Mouse (Mus musculus) heart, postnatal 4 days (tissue): ENCODE data around the gene Ociad1. TPM values are rescaled to one million over a fixed set of nuclear protein-coding genes. Genes with fewer than 3 reads are reported as not detected.
A peak's percentile ranks its signal among the peaks of the same experiment; 100 is the strongest.

Experiments used
- DNase-seq: peaks from one replicate; pipeline ENCODE4 v3.0.0; 2021
- total RNA-seq, 2 experiments: library from RNA; stranded (reverse); gene quantifications; 2 replicates each; pipeline ENCODE4 v1.2.3; 2021

Gene Ociad1
- 100 to 1,000 TPM; 261 to 264 TPM for total RNA-seq

DNA sequence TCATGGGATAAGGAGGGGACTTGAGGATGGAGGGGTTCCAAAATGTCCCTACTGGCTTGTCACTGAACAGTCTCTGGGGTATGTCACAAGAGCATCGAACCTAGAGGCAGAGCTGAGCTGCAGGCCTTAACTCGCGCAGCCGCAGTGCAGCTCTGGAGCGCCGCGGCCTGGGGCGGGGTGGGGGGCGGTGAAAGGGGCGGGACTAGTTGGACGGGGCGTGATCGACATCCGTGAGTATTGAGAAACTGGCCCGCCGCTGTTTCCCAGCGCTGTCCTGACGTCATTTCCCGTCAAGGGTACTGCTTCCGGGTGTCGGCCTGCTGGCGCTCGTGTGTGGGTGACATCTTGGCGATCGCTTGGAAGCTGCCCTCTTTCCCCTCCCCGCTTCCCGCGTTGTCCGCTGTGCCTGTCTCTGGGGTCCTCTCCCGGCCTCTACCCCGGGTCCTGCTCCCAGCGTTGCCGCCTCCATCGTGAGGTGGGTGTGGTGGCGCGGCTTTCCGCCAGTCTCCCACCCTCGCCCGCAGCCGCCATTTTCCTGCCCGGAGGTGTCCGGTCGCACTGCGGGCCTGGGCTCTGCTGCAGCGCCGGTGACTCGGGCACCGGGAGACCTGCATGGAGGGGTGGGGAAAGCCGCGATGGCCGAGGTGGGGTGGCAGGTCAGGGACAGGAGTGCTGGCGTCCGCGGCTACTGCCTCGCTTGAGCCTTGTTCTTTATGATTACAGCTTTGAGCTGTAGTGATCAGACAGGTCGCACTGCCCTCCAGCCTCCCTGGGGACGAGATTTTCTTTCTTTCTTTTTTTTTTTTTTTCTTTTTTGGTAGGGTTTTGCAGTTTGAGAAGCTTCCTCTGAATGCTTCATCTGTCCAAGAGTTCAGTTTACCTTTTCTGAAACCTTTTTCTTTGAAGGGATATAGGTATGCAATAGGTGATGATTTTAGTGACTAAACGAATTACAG is at the start of gene Ociad1:
Gene Ociad1 (plus strand): TSS at position 283 of the 956 bp plus-strand sequence.
- DNase-seq: peak; percentile 96

DNA sequence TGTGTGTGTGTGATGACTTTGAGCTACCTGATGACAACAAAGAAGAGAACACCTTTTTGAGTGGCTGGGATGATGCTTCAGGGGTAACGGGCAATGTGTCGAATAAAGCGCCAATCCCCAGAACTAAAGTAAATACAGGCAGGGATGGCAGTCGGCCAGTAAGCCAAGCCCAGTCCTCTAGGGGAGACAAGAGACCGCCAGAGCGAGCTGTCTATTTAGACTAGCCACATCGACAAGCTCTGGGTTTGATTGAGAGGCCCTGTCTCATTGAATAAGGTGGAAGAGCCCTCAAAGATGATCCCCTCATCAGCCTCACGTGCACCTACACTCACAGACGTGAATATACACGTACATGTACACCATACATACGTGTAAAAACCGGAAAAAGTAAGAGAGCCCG is 48.2 kb upstream of the Ociad1 start:
- DNase-seq: peak; percentile 70

DNA sequence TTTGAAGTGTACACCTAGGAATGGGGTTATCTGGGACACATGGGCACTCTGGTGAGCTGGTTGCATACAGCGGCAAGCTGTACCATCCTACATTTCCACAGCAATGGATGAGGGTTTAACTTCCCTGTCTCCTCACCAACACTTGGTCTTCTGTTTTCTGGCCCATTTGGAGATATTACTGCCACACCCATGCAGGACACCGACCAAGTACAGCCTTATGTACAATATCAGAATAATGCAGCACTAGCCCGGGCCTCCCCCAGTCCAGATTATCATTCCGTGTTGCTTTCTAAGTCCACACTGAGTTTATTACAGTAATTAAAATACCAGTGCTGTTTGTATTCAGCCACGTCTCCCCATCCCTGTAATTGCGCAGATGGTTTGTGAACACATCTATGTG is 46.2 kb upstream of the Ociad1 start:
- DNase-seq: no peak

DNA sequence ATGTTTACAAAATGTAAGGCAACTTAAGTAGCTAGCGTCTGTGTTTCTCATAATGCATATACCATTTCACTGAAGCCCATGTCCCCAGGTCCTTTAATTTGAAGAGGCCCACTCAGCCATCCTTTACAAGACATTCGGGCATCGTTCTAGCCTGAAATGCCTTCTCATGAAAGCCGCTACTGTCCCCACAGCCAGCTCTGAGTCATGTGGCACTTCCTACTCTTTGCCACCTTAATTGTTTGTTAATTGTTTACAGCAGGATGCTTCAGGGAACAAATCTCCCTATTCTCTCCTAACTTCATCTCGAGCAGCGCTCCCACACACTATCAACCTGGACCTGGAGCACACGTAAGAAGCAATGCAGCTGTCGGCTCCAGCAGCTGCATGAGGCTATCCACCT is 44.4 kb upstream of the Ociad1 start:
- no peak for DNase-seq

DNA sequence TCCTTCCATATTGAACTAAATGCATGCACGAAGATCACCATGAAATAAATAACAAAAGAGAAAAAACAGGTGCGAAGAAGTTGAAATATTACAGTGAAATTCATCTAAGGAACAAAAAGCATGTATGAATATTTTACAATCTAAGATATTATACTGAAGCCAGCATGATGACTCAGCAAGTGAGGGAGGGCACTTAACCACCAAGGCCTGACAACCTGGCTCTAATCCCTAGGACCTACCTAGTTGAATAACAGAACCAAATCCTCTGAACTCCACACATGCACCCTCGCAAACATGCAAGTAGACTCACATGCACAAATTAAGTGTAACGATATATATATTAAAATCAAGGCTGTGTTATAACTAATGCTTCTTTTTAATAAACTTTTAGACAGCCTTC is 43.2 kb upstream of the Ociad1 start:
- no peak for DNase-seq

DNA sequence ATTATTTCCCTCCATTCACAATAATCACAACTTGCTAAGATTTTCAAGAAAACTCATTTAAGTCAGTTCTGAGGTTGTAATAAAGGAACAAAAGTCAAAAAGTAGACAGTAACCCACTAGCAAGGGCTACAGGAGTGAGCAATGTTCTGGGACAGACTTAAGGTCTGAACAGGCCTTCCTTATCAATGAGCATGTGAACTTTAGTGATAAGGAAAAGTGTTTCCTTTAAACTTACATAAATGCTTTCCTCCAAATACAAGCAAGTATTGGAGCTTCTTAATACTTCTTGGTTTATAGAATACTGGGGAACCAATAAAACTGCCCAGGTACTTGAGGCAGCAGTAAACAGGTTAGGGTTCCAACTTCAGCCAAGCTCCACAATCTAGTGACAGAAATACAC is 39.8 kb upstream of the Ociad1 start:
- DNase-seq: no peak

DNA sequence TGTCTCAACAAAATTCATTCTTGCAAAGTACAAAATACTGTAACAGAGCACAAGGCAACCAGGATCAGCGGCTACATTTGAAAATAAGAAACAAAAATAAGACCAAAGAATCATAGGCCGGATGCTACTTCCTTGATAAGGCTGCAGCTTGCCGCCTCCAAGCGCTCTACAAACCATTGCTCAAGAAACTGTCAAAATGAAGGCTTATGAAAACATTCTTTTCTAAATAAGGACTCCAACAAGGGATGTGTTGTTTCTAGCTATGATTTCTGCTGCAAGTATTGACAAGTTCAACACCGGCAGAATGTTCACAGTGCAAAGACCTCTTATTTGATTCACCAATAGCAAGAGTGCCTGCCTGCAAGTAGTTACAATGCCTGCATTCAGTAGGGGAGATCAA is 37.9 kb upstream of the Ociad1 start:
- DNase-seq: no peak

DNA sequence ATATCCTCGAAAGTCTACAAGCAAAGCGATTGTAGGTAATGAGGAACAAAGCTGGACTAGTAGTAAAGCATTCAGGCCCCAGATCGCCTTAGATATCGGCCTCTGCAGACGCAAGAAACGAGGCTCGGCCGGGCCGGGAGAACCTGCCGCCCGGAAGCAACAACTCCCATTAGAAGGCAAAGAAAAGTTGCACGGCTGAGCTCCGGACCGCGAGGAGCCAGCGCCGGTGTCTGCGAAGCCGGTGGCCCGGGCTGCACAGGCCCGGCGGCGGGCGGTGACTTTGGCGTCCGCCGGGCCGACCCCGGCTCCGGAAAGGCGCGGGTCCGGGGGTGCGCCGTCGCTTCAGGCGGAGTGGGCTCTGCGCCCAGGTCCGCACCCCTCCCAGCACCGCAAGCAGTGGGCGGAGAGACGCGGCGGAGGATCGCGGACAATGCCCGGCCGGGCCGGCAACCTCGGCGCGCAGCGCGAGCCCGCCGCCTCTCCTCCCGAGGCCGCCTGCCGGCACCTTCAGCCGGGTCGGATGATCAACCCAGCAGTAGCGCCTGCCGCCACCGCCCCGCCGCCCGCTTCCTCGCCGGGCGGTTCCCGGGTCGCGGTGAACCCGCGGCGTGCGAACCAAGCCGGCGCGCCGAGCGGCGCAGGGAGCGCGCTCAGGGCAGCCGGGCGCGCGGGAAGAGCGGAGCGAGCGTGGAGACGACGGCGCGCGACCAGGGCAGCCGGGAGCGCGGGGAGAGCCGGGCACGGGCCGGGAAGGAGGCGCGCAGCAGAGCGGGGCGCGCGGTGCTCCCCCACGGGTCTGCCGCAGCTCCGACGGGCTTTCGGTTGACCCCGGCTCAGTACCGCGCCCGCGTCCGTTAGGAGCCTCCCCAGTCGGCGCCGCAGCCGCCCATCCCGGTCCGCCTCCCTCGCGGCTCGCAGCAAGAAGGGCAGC is 37.0 kb upstream of the Ociad1 start:
- DNase-seq: peak; percentile 70

DNA sequence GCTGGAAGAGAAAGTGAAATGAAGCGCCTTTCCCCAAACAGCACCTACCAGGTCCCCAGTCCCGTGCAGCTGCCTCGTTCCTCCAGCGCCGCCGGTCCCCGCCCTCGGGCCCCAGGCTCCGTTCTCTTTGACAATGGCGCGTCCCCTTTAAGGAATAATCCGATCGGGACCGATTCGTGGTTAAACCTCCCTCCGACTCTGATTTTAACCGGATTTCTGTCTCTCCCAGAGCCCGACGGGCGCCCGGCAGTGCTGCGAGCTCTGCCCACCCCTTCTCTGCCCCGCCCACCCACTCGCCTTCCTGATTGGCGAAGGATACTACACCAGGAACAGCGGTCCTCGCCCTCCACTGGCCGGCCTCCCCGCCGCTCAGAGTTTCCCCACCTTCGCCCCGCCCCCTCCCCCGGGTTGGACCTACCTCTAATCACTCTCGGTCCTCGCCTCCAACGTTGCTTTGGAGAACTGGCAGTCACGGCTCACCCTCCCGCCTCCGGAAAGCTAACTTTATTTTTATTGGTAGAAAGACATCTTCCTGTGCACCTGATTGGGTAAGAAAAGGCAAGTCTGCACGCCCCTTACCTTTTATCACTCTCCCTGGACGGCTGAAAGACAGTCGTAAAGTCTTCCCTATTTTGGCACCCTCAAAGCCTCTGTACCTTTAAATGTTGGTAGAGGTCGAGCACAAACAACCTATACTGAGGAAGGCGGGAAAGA is 36.1 kb upstream of the Ociad1 start, which contains the start of gene Fryl:
Gene Fryl (minus strand): TSS at position 268 of the 714 bp plus-strand sequence.
- DNase-seq: peak; percentile 96

DNA sequence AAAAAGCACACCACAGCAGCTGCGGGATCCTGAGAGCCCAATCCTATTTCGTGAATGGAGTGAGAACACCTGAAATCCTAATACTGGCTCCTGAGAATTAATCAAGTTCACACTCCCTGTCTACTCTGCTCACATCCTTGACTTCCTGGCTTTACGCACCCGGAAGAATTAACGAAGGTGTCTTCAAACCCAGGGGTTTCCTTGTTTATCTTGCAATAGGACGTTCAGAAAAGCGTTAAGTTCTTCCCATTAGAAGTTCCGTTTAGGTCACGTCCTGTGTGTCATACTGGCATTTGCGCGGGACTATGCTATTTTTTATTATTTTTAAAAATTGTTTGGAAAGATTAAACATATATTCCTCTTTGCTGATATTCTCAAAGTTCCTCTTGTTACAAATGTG is 35.5 kb upstream of the Ociad1 start:
- DNase-seq: no peak

DNA sequence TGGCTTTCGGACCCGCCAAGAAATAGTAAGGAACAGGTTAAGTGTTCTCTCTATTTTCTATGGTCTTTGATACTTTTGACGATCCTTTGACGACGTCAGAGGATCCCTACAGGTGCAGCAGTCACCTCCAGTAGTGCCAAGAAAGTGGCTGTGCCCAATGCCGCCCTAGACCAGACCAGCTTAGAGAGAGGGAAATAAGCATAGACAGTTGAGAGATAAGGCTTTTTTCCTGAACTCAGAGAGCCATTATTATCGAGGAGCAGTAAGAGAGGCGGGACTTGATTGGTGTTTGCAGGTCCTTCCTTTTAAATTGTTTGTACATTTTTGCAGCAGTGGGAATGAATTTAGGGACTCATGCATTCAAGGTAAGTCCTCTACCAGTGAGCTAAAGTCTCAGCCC is 34.9 kb upstream of the Ociad1 start:
- DNase-seq: no peak

DNA sequence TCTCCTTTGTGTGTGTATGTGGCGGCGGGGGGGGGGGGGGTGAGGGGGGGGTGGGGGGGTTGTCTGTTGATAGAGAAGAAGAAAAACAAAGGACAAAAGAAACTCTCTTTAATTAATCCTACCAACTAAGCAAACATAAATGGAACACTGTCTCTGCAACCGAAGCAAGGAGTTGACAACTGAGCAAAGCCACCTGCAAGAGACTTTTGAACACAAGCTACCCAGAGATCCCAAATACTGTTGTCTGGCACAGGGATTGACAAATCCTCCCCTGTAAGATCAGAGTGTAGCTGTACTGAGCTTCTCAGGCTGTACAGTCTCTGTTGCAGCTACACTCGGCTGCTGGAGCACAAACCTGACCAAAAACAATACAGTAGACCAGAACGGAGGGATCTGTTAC is 28.5 kb upstream of the Ociad1 start:
- DNase-seq: no peak

DNA sequence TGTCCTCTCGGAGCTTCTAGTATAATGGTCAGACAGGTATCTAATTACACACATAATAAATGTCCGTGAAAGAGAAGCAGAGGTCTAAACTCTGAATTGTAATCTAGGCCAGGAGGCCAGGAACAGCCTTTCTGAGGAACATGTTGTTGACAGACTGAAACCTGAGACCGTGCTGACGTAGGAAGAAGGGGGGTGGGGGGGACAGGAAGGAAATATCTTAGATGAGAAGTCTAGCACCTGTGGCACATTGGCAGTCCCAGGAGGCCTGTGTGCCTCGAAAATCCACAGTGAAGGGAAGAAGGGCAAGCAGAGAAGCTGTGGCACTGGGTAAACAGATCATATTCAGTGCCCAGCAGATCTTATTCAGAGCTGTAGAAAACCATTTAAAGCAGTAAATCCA is 27.1 kb upstream of the Ociad1 start:
- DNase-seq: no peak

DNA sequence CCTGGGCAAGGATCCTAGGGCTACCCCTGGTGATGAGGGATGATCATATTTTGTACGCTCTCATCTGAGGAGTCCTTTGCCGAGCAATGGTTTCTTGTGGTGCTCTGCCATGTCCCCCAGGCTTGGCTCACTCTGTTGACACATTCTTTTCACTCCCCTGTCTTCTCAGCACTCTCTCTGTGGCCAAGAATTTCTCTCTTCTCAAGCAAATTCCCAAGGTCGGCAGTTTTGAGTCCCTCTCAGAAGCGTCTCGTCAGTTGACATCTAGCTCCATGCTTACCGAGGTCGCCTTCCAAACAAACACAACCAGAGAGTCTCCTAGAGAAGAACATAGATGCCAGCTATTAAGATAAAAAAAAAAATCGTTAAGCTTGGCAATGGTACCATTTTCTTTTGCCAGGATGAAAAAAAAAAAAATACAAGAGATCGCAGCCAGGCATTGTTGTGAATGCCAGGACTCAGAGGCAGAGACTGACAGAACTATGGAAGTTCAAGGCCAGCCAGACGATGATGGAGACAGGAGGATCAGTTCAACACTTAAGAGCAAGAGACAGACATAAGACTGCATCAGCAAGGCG is 23.9 kb upstream of the Ociad1 start:
- no peak for DNase-seq

DNA sequence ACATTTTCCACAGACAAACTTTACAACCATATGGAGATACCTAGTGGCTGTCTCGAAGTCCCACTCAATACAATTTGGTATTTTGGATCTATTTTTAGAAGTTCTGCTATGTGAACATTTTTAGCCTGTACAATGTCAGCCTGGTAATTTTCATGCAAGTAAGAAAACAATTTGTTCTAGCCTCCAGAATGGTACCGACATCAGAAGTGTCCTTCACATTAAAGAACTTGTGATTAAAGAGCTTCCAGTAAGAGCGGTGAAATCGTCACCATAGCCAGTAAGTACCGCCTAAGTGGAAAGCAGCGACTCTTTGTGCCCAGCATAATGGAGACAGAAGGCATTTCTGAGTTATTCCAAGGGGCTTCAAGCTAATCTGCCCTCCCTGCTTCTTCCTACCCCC is 22.0 kb upstream of the Ociad1 start:
- no peak for DNase-seq

DNA sequence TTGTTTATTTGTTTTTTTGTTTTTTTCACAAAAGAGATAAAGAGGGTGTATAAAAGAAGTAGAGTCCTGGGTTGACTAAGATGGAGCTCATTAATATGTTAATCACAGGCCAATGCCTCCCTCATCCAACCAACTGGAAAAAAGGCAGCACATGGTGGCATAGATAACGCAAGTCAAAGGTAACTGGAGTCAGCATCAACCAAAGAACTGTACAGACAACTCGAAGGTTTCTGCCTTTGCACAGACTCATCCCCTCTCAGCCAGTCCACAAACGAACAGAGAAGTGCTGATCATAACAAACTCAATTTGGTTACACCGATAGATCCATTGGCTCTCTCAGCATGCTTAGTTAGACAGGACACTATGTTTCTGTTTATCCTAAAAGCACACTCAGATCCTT is 19.4 kb upstream of the Ociad1 start:
- no peak for DNase-seq

DNA sequence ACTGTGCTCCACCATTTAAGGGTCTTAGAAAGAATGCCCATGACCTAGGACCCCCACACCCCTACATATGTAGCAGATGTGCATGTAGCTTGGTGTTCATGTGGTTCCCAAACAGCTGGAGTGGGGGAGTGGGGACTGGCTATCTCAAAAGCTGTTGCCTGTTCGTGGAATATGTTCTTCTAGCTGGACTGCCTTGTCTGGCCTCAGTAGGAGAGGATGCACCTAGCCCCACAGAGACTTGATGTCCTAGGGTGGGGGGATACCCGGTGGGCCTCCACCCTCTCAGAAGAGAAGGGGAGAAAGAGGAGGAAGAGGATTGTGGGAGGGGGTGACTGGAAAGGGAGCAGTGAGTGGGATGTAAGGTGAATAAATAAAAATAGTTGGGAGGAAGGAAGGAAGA is 17.6 kb upstream of the Ociad1 start:
- no peak for DNase-seq

DNA sequence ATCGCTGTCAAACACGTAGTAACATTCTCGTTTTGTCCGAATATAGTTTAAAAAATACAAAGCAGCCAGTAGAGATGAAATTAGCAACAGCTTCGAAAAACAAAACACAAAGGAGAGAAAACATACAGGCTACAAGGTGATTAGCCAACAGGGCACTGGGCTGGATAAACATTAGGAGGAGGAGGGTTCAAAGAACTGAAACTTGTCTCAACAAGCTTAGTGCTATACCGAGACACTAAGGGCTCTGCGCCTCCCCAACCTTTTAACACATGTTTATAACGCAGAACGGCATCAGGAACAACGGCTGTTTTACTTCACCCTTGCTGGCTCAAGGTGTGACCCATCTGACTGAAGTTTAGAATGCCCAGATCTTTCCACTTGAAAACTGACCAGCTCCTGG is 13.4 kb upstream of the Ociad1 start:
- no peak for DNase-seq

DNA sequence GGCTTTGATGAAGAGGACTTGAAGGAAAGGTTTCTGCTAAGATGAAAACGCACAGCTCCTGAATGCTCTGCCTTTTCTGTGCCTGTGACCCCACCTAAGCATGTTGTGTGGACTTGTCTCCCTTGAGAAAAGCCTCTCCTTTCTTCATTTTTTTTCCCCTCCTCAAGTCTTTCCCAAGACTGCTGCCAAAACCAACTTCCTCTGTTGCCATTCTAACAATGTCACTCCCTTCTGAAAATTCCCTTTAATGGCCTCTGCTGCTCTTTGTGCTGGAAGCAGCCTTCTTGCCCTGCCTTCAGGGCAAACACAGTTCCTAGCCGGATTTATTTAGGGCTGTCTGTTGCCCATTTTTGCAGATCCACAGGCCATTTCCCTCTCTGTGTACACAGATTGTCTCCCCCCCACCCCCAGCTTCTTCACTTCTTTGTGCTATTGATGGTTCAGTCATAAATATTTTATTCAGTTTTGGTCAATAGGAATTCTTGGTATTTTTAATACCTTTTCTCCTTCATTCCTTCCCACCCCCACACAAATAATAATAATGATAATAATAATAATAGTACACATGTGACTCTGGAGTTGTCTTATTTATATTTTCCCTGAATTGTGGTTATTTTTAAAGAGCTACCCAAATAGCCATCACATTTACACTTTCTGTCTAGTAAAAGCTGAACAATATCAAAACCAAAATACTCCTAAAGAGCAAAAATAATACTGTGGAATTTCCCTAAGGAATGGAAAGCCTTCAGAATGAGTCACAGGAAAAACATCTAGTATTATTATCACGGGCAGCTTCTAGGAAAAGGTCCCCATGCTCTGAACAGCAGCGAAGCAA is 12.6 kb upstream of the Ociad1 start:
- no peak for DNase-seq

DNA sequence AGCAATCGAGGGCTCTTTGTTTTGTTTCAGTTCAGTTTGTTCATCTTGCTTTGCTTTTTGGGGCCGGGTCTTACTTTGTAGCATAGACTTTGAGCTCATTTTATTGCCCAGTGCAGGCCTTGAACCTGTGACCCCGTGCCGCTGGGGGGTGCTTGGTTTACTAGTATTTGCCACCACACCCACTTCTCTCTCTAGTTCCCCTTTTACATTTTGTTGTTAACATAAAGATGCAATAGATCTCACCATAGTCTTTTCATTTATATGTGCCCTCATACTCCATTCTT is 12.1 kb upstream of the Ociad1 start:
- DNase-seq: no peak

DNA sequence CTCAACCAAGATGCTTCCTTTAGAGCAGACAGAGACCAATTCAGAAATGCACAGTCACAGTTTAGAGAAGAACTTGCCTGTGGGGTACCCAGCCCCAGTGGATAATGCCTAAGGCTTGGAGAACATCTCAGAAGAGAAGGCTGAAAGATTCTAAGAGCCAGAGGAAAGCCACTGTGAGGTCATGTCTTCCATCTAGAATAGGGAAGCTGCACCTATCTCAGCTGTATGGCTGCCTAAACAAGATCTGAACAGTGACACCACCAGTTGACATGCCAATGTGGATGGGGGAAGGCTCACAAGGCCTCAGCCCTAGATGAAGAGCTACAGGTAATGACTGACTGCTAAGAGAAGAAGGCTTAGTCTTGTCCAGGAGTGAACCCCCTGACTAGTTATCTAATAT is 8.5 kb upstream of the Ociad1 start:
- no peak for DNase-seq
